ENCODE assay signal across 27 mouse cellular contexts in genomic region chr8:7289361-7289760, GRCm38 (mm10).
DNase-seq lines count a peak whose midpoint lies in the region; ATAC-seq lines count a peak whose summit lies in the region.
"Had no signal": no experiment of that assay in that cellular context is flagged by ENCODE, and none has a peak within 500 bp of the region (broad histone marks: within the 10 kb centered on the region; RNA-seq: fewer than 3 reads in every experiment).

No protein-coding gene starts in this region.

- H3K4me3 ChIP-seq in limb, embryonic 11.5 days (ENCODE audit: low read depth, low read length) = no peak overlapping the region
- H3K4me3 ChIP-seq in limb, embryonic 10.5 days = no peak overlapping the region
- H3K4me3 ChIP-seq in embryonic facial prominence, embryonic 11.5 days (ENCODE audit: low read depth, low read length) = no peak overlapping the region
- no peak overlapping the region for H3K4me3 ChIP-seq in hindbrain, embryonic 13.5 days
- H3K4me3 ChIP-seq in midbrain, embryonic 15.5 days = no peak overlapping the region
- H3K4me3 ChIP-seq: limb, embryonic 13.5 days; liver, embryonic 12.5 days had no signal

- no peaks in the 10 kb centered on the region for H3K4me1 ChIP-seq in limb, embryonic 11.5 days (ENCODE audit: control insufficient read depth, insufficient read depth, low read length)
- H3K4me1 ChIP-seq in limb, embryonic 10.5 days = peaks cover 10% of the 10 kb centered on the region; the same call in 1 of the 2 replicates
- no peaks in the 10 kb centered on the region for H3K4me1 ChIP-seq in embryonic facial prominence, embryonic 11.5 days (ENCODE audit: control insufficient read depth, insufficient read depth, low read length)
- no peaks in the 10 kb centered on the region for H3K4me1 ChIP-seq in hindbrain, embryonic 13.5 days (replicated peaks)
- H3K4me1 ChIP-seq in midbrain, embryonic 15.5 days = no peaks in the 10 kb centered on the region
- H3K4me1 ChIP-seq: limb, embryonic 13.5 days; liver, embryonic 12.5 days had no signal

- ATAC-seq in limb, embryonic 11.5 days (ENCODE audit: insufficient number of reproducible peaks, low FRiP score, low TSS enrichment, low read depth) = peak; percentile 31; the same call in 1 of the 2 replicates
- 0 out of 2 replicates have a peak, but pooled peaks have one; percentile 34 for ATAC-seq in embryonic facial prominence, embryonic 11.5 days (replicated peaks; ENCODE audit: insufficient number of reproducible peaks, low FRiP score, low TSS enrichment, low read depth)
- no peak for ATAC-seq in hindbrain, embryonic 13.5 days (ENCODE audit: low FRiP score)
- no peak for ATAC-seq in midbrain, embryonic 15.5 days (replicated peaks)
- ATAC-seq: activated CD4-positive, CD25-positive, alpha-beta regulatory T cell, adult 4 months; hindbrain, postnatal 0 days; intestine, embryonic 16.5 days; liver, embryonic 12.5 days; liver, postnatal 0 days had no signal

- H3K9me3 ChIP-seq in limb, embryonic 11.5 days (ENCODE audit: control insufficient read depth, low read length) = no peaks in the 10 kb centered on the region; the same call in 1 of the 2 replicates
- H3K9me3 ChIP-seq in limb, embryonic 10.5 days (replicated peaks) = no peaks in the 10 kb centered on the region
- no peaks in the 10 kb centered on the region for H3K9me3 ChIP-seq in embryonic facial prominence, embryonic 11.5 days (replicated peaks; ENCODE audit: control insufficient read depth, low read length)
- H3K9me3 ChIP-seq in hindbrain, embryonic 13.5 days = no peaks in the 10 kb centered on the region
- no peaks in the 10 kb centered on the region for H3K9me3 ChIP-seq in midbrain, embryonic 15.5 days
- H3K9me3 ChIP-seq: limb, embryonic 13.5 days; liver, embryonic 12.5 days had no signal

- WGBS in limb, embryonic 11.5 days = 11% methylated on average over 7 of the region's 7 CpGs
- 23% methylated on average over 7 of the region's 7 CpGs for WGBS in limb, embryonic 10.5 days
- 28% methylated on average over 7 of the region's 7 CpGs for WGBS in embryonic facial prominence, embryonic 11.5 days
- WGBS in hindbrain, embryonic 13.5 days = 69% methylated on average over 7 of the region's 7 CpGs
- WGBS in midbrain, embryonic 15.5 days = 70% methylated on average over 7 of the region's 7 CpGs

- no peak overlapping the region for H3K27ac ChIP-seq in limb, embryonic 11.5 days (replicated peaks; ENCODE audit: low read depth, low read length)
- H3K27ac ChIP-seq in limb, embryonic 10.5 days = no peak overlapping the region
- H3K27ac ChIP-seq in embryonic facial prominence, embryonic 11.5 days (replicated peaks; ENCODE audit: low read depth, low read length) = no peak overlapping the region
- no peak overlapping the region for H3K27ac ChIP-seq in hindbrain, embryonic 13.5 days
- H3K27ac ChIP-seq in midbrain, embryonic 15.5 days = no peak overlapping the region
- H3K27ac ChIP-seq: hindbrain, postnatal 0 days; kidney, postnatal 0 days; limb, embryonic 13.5 days; liver, embryonic 12.5 days had no signal

- H3K36me3 ChIP-seq in limb, embryonic 11.5 days (ENCODE audit: control insufficient read depth, insufficient read depth, low read length) = no peaks in the 10 kb centered on the region
- H3K36me3 ChIP-seq in limb, embryonic 10.5 days = no peaks in the 10 kb centered on the region
- H3K36me3 ChIP-seq in embryonic facial prominence, embryonic 11.5 days (replicated peaks; ENCODE audit: control insufficient read depth, insufficient read depth, low read depth, low read length) = no peaks in the 10 kb centered on the region
- H3K36me3 ChIP-seq in hindbrain, embryonic 13.5 days = no peaks in the 10 kb centered on the region
- no peaks in the 10 kb centered on the region for H3K36me3 ChIP-seq in midbrain, embryonic 15.5 days (replicated peaks)
- H3K36me3 ChIP-seq: limb, embryonic 13.5 days; liver, embryonic 12.5 days had no signal

- DNase-seq in limb, embryonic 11.5 days (ENCODE audit: low spot score) = no peak
- DNase-seq in limb, embryonic 10.5 days (ENCODE audit: low spot score) = no peak
- peak; percentile 39 for DNase-seq in embryo, embryonic 11 days
- peak; percentile 79 for DNase-seq in embryonic facial prominence, embryonic 11.5 days (ENCODE audit: low spot score)
- DNase-seq in forelimb bud, embryonic 11.5 days (ENCODE audit: low read depth, low spot score) = peak; percentile 70
- DNase-seq in layer of hippocampus, postnatal 36 days = no peak
- DNase-seq: adrenal gland, adult 8-10 months; B cell, adult 2 months; cerebellum, adult 11 months; cerebellum, postnatal 10 days; gastrocnemius, postnatal 10 days; kidney, adult 8-10 months; liver, postnatal 0 days; lung, postnatal 36 days; right cerebral cortex, adult 18-20 months; spleen, adult 18-20 months; thymus, postnatal 14 days had no signal

- H3K27me3 ChIP-seq in limb, embryonic 11.5 days (ENCODE audit: control insufficient read depth, insufficient read depth, low read length) = no peaks in the 10 kb centered on the region
- H3K27me3 ChIP-seq in limb, embryonic 10.5 days (ENCODE audit: low read depth, poor library complexity, severe bottlenecking) = no peaks in the 10 kb centered on the region; the same call in 1 of the 2 replicates
- H3K27me3 ChIP-seq in embryonic facial prominence, embryonic 11.5 days (ENCODE audit: control insufficient read depth, insufficient read depth, low read length) = no peaks in the 10 kb centered on the region
- H3K27me3 ChIP-seq in hindbrain, embryonic 13.5 days = no peaks in the 10 kb centered on the region
- H3K27me3 ChIP-seq in midbrain, embryonic 15.5 days (replicated peaks) = no peaks in the 10 kb centered on the region
- H3K27me3 ChIP-seq: CH12.LX; limb, embryonic 13.5 days; liver, embryonic 12.5 days had no signal

- no peak overlapping the region for H3K9ac ChIP-seq in limb, embryonic 11.5 days (ENCODE audit: low read length)
- H3K9ac ChIP-seq in embryonic facial prominence, embryonic 11.5 days (replicated peaks; ENCODE audit: low read length) = no peak overlapping the region
- H3K9ac ChIP-seq in hindbrain, embryonic 13.5 days = no peak overlapping the region
- H3K9ac ChIP-seq in midbrain, embryonic 15.5 days = no peak overlapping the region
- H3K9ac ChIP-seq: limb, embryonic 13.5 days; liver, embryonic 12.5 days; liver, postnatal 0 days had no signal

- H3K4me2 ChIP-seq in limb, embryonic 11.5 days (ENCODE audit: low read depth, severe bottlenecking) = no peak overlapping the region
- H3K4me2 ChIP-seq in embryonic facial prominence, embryonic 11.5 days (ENCODE audit: low read depth, low read length) = no peak overlapping the region
- H3K4me2 ChIP-seq in hindbrain, embryonic 13.5 days = no peak overlapping the region
- no peak overlapping the region for H3K4me2 ChIP-seq in midbrain, embryonic 15.5 days
- H3K4me2 ChIP-seq: limb, embryonic 13.5 days; liver, embryonic 12.5 days; midbrain, embryonic 11.5 days had no signal

Comparison
In these comparisons a context has a peak if more than half of its experiments do, and no peak if none do; other contexts are left out.
1. ATAC-seq: peak in limb, embryonic 11.5 days (single experiment) and embryonic facial prominence, embryonic 11.5 days (single experiment); none in hindbrain, embryonic 13.5 days (single experiment) and midbrain, embryonic 15.5 days (single experiment).
2. DNase-seq: peak in embryo, embryonic 11 days (single experiment), embryonic facial prominence, embryonic 11.5 days (single experiment) and forelimb bud, embryonic 11.5 days (single experiment); none in limb, embryonic 11.5 days (single experiment), limb, embryonic 10.5 days (single experiment) and layer of hippocampus, postnatal 36 days (0 of 2).